Mouse (Mus musculus): ENCODE measurements around the gene Sdhaf2. TPM values are rescaled to one million over a fixed set of nuclear protein-coding genes. Genes with fewer than 3 reads are reported as not detected.
A peak's percentile ranks its signal among the peaks of the same experiment; 100 is the strongest.

Gene Sdhaf2
- total RNA-seq, 1 experiment from 2014 or later, result 47.3 TPM

- ATAC-seq (replicated peaks; ENCODE audit: insufficient number of reproducible peaks, low FRiP score, low TSS enrichment, poor library complexity, severe bottlenecking), result no peak
These were observed 15.1 kb downstream of the Sdhaf2 start for GRCm38 (mm10) chr19:10510759-10511330.

- peak; percentile 76 for ATAC-seq (replicated peaks; ENCODE audit: insufficient number of reproducible peaks, low FRiP score, low TSS enrichment, poor library complexity, severe bottlenecking)
These were observed 23.4 kb downstream of the Sdhaf2 start for GRCm38 (mm10) chr19:10502571-10502970.

GRCm38 (mm10) chr19:10500581-10500980 is 25.4 kb downstream of the Sdhaf2 start:
- ATAC-seq (replicated peaks; ENCODE audit: insufficient number of reproducible peaks, low FRiP score, low TSS enrichment, poor library complexity, severe bottlenecking), result no peak

- no peak for ATAC-seq (replicated peaks; ENCODE audit: insufficient number of reproducible peaks, low FRiP score, low TSS enrichment, poor library complexity, severe bottlenecking)
These were observed 28.3 kb downstream of the Sdhaf2 start for GRCm38 (mm10) chr19:10497512-10498160.

GRCm38 (mm10) chr19:10496976-10497375 is 29.0 kb downstream of the Sdhaf2 start:
- ATAC-seq (replicated peaks; ENCODE audit: insufficient number of reproducible peaks, low FRiP score, low TSS enrichment, poor library complexity, severe bottlenecking), result no peak

GRCm38 (mm10) chr19:10495670-10496069 is 30.3 kb downstream of the Sdhaf2 start:
- ATAC-seq (replicated peaks; ENCODE audit: insufficient number of reproducible peaks, low FRiP score, low TSS enrichment, poor library complexity, severe bottlenecking), result no peak

- peak; percentile 81 for ATAC-seq (replicated peaks; ENCODE audit: insufficient number of reproducible peaks, low FRiP score, low TSS enrichment, poor library complexity, severe bottlenecking)
These were observed 39.6 kb downstream of the Sdhaf2 start for GRCm38 (mm10) chr19:10486264-10486738.

- no peak for ATAC-seq (replicated peaks; ENCODE audit: insufficient number of reproducible peaks, low FRiP score, low TSS enrichment, poor library complexity, severe bottlenecking)
These were observed 43.2 kb downstream of the Sdhaf2 start, which contains the start of gene Ppp1r32 for GRCm38 (mm10) chr19:10482703-10483102. Gene Ppp1r32 (minus strand): TSS chr19:10482928.

GRCm38 (mm10) chr19:10479541-10479940 is 46.4 kb downstream of the Sdhaf2 start:
- ATAC-seq (replicated peaks; ENCODE audit: insufficient number of reproducible peaks, low FRiP score, low TSS enrichment, poor library complexity, severe bottlenecking), result no peak

GRCm38 (mm10) chr19:10473779-10474178 is 52.2 kb downstream of the Sdhaf2 start:
- ATAC-seq (replicated peaks; ENCODE audit: insufficient number of reproducible peaks, low FRiP score, low TSS enrichment, poor library complexity, severe bottlenecking), result no peak

- no peak for ATAC-seq (replicated peaks; ENCODE audit: insufficient number of reproducible peaks, low FRiP score, low TSS enrichment, poor library complexity, severe bottlenecking)
These were observed 53.0 kb downstream of the Sdhaf2 start for GRCm38 (mm10) chr19:10472958-10473357.

- ATAC-seq (replicated peaks; ENCODE audit: insufficient number of reproducible peaks, low FRiP score, low TSS enrichment, poor library complexity, severe bottlenecking), result no peak
These were observed 56.7 kb downstream of the Sdhaf2 start for GRCm38 (mm10) chr19:10469171-10469658.

GRCm38 (mm10) chr19:10464427-10464826 is 61.5 kb downstream of the Sdhaf2 start:
- ATAC-seq (replicated peaks; ENCODE audit: insufficient number of reproducible peaks, low FRiP score, low TSS enrichment, poor library complexity, severe bottlenecking), result no peak

- ATAC-seq (replicated peaks; ENCODE audit: insufficient number of reproducible peaks, low FRiP score, low TSS enrichment, poor library complexity, severe bottlenecking), result no peak
These were observed 64.4 kb downstream of the Sdhaf2 start for GRCm38 (mm10) chr19:10461584-10461983.

- no peak for ATAC-seq (replicated peaks; ENCODE audit: insufficient number of reproducible peaks, low FRiP score, low TSS enrichment, poor library complexity, severe bottlenecking)
These were observed 66.0 kb downstream of the Sdhaf2 start for GRCm38 (mm10) chr19:10459907-10460306.

- ATAC-seq (replicated peaks; ENCODE audit: insufficient number of reproducible peaks, low FRiP score, low TSS enrichment, poor library complexity, severe bottlenecking), result no peak
These were observed 67.8 kb downstream of the Sdhaf2 start for GRCm38 (mm10) chr19:10458096-10458495.

GRCm38 (mm10) chr19:10457484-10457800 is 68.5 kb downstream of the Sdhaf2 start:
- no peak for ATAC-seq (replicated peaks; ENCODE audit: insufficient number of reproducible peaks, low FRiP score, low TSS enrichment, poor library complexity, severe bottlenecking)

- no peak for ATAC-seq (replicated peaks; ENCODE audit: insufficient number of reproducible peaks, low FRiP score, low TSS enrichment, poor library complexity, severe bottlenecking)
These were observed 69.0 kb downstream of the Sdhaf2 start, which contains the start of gene Lrrc10b for GRCm38 (mm10) chr19:10456752-10457483. Gene Lrrc10b (minus strand): TSS chr19:10457473.

GRCm38 (mm10) chr19:10455437-10455806 is 70.5 kb downstream of the Sdhaf2 start:
- no peak for ATAC-seq (replicated peaks; ENCODE audit: insufficient number of reproducible peaks, low FRiP score, low TSS enrichment, poor library complexity, severe bottlenecking)
